Mouse (Mus musculus): ENCODE data around the gene Mylpf.

The Mylpf gene

GRCm38 (mm10) chr7:127208553-127209438, at the start of gene Mylpf:
Gene Mylpf, plus strand, starts transcription at chr7:127208890.
- DNase-seq (ENCODE audit: inconsistent age in 2 of 2, low spot score in 1 of 2), result peak; percentile 95 to 97

- DNase-seq (ENCODE audit: inconsistent age in 2 of 2, low spot score in 1 of 2), result peak in 1 of 2 experiments; percentile 45
Measured at GRCm38 (mm10) chr7:127162546-127162945, 46.1 kb upstream of the Mylpf start.

- DNase-seq (ENCODE audit: inconsistent age in 2 of 2, low spot score in 1 of 2), result peak in 1 of 2 experiments; percentile 14
Measured at GRCm38 (mm10) chr7:127164002-127164401, 44.7 kb upstream of the Mylpf start.

GRCm38 (mm10) chr7:127165607-127166493, 42.8 kb upstream of the Mylpf start:
- peak in 1 of 2 experiments; percentile 14 for DNase-seq (ENCODE audit: inconsistent age in 2 of 2, low spot score in 1 of 2)

GRCm38 (mm10) chr7:127166501-127166900, 42.2 kb upstream of the Mylpf start:
- DNase-seq (ENCODE audit: inconsistent age in 2 of 2, low spot score in 1 of 2), result no peak

GRCm38 (mm10) chr7:127176937-127177336, 31.8 kb upstream of the Mylpf start:
- DNase-seq (ENCODE audit: inconsistent age in 2 of 2, low spot score in 1 of 2), result peak in 1 of 2 experiments; percentile 12

GRCm38 (mm10) chr7:127180783-127181182, 27.9 kb upstream of the Mylpf start:
- peak in 1 of 2 experiments; percentile 9 for DNase-seq (ENCODE audit: inconsistent age in 2 of 2, low spot score in 1 of 2)

- DNase-seq (ENCODE audit: inconsistent age in 2 of 2, low spot score in 1 of 2), result peak in 1 of 2 experiments; percentile 28
Measured at GRCm38 (mm10) chr7:127181724-127182123, 27.0 kb upstream of the Mylpf start.

GRCm38 (mm10) chr7:127183345-127183744, 25.3 kb upstream of the Mylpf start:
- DNase-seq (ENCODE audit: inconsistent age in 2 of 2, low spot score in 1 of 2), result peak in 1 of 2 experiments; percentile 10

GRCm38 (mm10) chr7:127183828-127184227, 24.9 kb upstream of the Mylpf start:
- peak in 1 of 2 experiments; percentile 29 for DNase-seq (ENCODE audit: inconsistent age in 2 of 2, low spot score in 1 of 2)

- DNase-seq (ENCODE audit: inconsistent age in 2 of 2, low spot score in 1 of 2), result no peak
Measured at GRCm38 (mm10) chr7:127184720-127185119, 24.0 kb upstream of the Mylpf start.

GRCm38 (mm10) chr7:127185601-127186000, 23.1 kb upstream of the Mylpf start:
- peak in 1 of 2 experiments; percentile 60 for DNase-seq (ENCODE audit: inconsistent age in 2 of 2, low spot score in 1 of 2)

GRCm38 (mm10) chr7:127187351-127187750, 21.3 kb upstream of the Mylpf start:
- DNase-seq (ENCODE audit: inconsistent age in 2 of 2, low spot score in 1 of 2), result no peak

GRCm38 (mm10) chr7:127188305-127189276, 20.1 kb upstream of the Mylpf start:
- no peak for DNase-seq (ENCODE audit: inconsistent age in 2 of 2, low spot score in 1 of 2)

- no peak for DNase-seq (ENCODE audit: inconsistent age in 2 of 2, low spot score in 1 of 2)
Measured at GRCm38 (mm10) chr7:127190672-127191071, 18.0 kb upstream of the Mylpf start.

- no peak for DNase-seq (ENCODE audit: inconsistent age in 2 of 2, low spot score in 1 of 2)
Measured at GRCm38 (mm10) chr7:127192989-127193388, 15.7 kb upstream of the Mylpf start.

GRCm38 (mm10) chr7:127194011-127194632, 14.6 kb upstream of the Mylpf start:
- DNase-seq (ENCODE audit: inconsistent age in 2 of 2, low spot score in 1 of 2), result no peak

GRCm38 (mm10) chr7:127194633-127195029, 14.1 kb upstream of the Mylpf start:
- DNase-seq (ENCODE audit: inconsistent age in 2 of 2, low spot score in 1 of 2), result no peak

GRCm38 (mm10) chr7:127195544-127196295, 13.0 kb upstream of the Mylpf start, which contains the start of gene Cd2bp2:
Gene Cd2bp2, minus strand, starts transcription at chr7:127196050.
- peak; percentile 96 to 98 for DNase-seq (ENCODE audit: inconsistent age in 2 of 2, low spot score in 1 of 2)
